Mouse (Mus musculus): ENCODE measurements around the gene Psmd1.

DNA sequence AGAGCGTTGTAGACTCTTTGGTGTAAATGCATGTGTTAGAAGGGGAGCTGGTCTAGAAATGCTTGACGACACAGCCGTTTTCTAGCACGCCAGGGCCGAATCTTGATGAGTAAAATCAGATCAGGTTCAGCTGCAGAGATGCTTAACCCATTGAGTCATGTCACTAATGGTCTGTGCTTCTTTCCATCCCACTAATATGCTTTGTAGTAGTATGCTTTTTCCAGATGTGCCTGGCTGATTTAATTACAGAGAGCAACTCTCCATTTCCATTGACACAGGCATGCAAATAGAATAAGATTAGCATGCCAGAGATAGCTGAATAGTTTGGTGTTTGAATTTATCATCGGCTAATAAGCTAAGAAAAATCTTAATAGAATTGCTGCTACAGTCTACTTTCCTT lies 71.1 kb downstream of the Psmd1 start:
- TF ChIP-seq CTCF (IDR thresholded peaks at IDR 0.05; ENCODE audit: control insufficient read depth, insufficient read depth, low read length) (no peak), POLR2A (IDR thresholded peaks at IDR 0.05; ENCODE audit: borderline replicate concordance, control insufficient read depth, low read depth, low read length) (no peak)

Measured in bone marrow, adult 2 months (tissue).